1 mouse cellular context compared by ENCODE assay signal in the genomic region with DNA sequence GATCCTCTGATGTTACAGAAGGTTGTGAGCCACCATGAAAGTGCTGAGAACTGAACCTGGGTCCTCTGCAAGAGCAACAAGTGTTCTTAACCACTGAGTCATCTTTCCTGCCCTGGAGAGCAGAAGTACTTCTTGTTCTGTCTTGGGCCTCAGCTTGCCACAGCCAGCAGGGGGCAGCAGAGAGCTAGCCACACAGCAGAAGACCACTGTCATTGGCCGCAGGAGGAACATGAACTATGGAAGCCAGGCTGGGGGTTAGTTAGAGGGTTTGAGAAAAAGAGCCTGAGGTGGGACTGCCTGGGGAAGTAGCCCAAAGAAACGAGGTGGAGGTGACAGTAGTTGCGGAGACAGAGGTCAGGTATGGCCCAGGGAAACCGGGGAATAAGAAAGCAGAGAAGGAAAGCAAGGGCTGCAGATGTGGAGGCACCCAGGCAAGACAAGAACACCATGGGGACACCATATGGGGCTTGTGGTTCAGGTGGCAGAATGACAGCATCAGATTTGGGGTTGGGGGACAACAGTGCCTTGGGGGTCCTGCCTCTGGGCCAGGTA.
A peak's percentile ranks its signal among the peaks of the same experiment; 100 is the strongest.
TF ChIP-seq lines count a peak whose summit lies in the region.

No protein-coding gene starts in this region.

TF ChIP-seq in CH12.LX, 34 proteins besides CTCF, POLR2A, EP300 and RAD21:
- TF ChIP-seq SMC3 (IDR thresholded peaks at IDR 0.05; ENCODE audit: low read depth, low read length): peak; percentile 10
TF ChIP-seq in CH12.LX: peak in this region for 1; not testable (repeated sequence) for 33.
